Mouse (Mus musculus) urinary bladder, postnatal 0 days (tissue): Measurements from ENCODE around the gene Per3. TPM values are rescaled to one million over a fixed set of nuclear protein-coding genes. Genes with fewer than 3 reads are reported as not detected.

Source experiments
- polyA plus RNA-seq: library from polyadenylated mRNA; unstranded; fragments of >200 nt; fragmentation: Nextera tagmentation; extraction: Ambion mirVana; gene quantifications from 2 replicates; pipeline ENCODE4 v1.2.1, GENCODE M21; 2015

Gene Per3
- 4.4 and 4.8 TPM in 2 replicates for polyA plus RNA-seq

GRCm38 (mm10) chr4:151044037-151044943, at the start of gene Per3:
Gene Per3, minus strand, starts transcription at chr4:151044665.

GRCm38 (mm10) chr4:151089270-151089669, 44.8 kb upstream of the Per3 start, which contains the start of gene Gm13090:
Gene Gm13090, plus strand, starts transcription at chr4:151089570.

DNA sequence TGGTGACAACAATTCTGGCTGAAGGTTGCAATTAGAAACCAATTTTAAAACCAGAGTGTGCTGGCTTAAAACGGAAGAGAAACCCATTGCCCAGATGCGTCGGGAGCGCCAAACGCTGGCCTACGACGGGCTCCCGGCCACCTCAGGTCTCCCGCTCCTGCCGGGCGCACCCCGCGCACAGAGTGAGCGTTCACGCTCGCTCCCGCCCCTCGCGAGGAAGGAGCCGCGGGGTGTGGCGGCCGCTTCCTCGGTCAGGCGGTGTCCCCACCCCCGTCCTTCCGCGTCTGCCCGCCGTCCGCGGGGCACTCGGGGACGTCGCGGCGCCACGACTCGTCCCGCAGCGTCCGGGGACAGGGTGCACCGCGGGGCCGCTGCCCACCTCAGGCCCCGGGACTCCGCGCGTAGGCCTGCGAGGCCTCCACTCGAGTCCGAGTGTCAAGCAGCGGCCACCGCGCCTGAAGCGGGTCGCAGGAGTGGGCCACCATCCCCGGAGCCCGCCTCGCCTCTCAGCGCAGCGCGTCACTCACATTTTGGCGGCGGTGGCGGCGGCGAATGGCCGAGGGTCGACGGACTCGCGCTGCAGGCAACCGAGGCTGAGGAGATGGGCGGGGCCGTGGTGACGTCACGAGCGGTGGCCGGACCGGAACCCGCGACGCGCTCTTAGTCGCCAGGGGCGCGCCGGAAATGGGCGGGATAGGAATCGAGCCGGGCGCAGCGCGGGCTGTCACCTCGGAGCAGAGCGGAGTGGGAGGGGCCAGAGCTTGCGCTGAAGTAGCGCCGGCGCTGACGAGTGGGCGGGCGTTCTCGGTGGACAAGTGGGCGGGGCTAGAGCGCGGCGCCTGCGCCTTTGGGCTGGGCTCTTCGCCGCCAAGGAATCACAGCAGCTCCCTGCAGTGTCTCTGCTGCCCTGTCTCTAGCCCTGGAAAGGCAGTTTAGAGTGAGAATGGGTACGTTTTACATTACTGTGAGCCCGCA, 13.2 kb upstream of the Per3 start, which contains the start of gene Vamp3:
Gene Vamp3 (minus strand): TSS at position 617 of the 975 bp plus-strand sequence.

GRCm38 (mm10) chr4:150996797-150997196, 47.7 kb downstream of the Per3 start, which contains the start of gene Uts2:
Gene Uts2, plus strand, starts transcription at chr4:150997097.

Other genes with a start within 250 kb of the Per3 start
- 37.5 and 40.2 TPM in 2 replicates for gene Errfi1, start 190.7 kb downstream of the Per3 start, polyA plus RNA-seq
- 299 and 301 TPM in 2 replicates for gene Park7, start 130.2 kb downstream of the Per3 start, polyA plus RNA-seq
- gene Tnfrsf9, start 130.1 kb downstream of the Per3 start, polyA plus RNA-seq = 1.2 and 1.8 TPM in 2 replicates
- not detected in 2 replicates for gene Uts2, start 47.6 kb downstream of the Per3 start, polyA plus RNA-seq
- gene Vamp3, start 13.3 kb upstream of the Per3 start, polyA plus RNA-seq = 106 and 117 TPM in 2 replicates
- gene Gm13090, start 44.9 kb upstream of the Per3 start, polyA plus RNA-seq = not detected in 2 replicates